Mouse (Mus musculus) heart, adult 2 months (tissue): ENCODE data around the gene Pou2af1. TPM values are rescaled to one million over a fixed set of nuclear protein-coding genes. Genes with fewer than 3 reads are reported as not detected.

ENCODE experiments used
- DNase-seq, 2 experiments: peaks; one replicate each; pipeline ENCODE4 v3.0.0; 2021
- H3K27ac ChIP-seq: fragments of 200-600 bp; 2 replicates; pipeline ENCODE4 v1.8.1; 2022
- H3K27me3 ChIP-seq: fragments of 200-500 bp; 2 replicates; pipeline ENCODE4 v1.6.1; 2012; ENCODE audit warnings: mild to moderate bottlenecking, low read length, inconsistent platforms, mixed read lengths; ENCODE audit not compliant: control insufficient read depth, insufficient read depth
- H3K36me3 ChIP-seq: fragments of 200-500 bp; 2 replicates; pipeline ENCODE4 v1.6.1; 2012; ENCODE audit warnings: low read length, inconsistent platforms; ENCODE audit not compliant: control insufficient read depth, insufficient read depth
- H3K4me1 ChIP-seq: fragments of 200-500 bp; 2 replicates; pipeline ENCODE4 v1.6.1; 2011; ENCODE audit warnings: low read length; ENCODE audit not compliant: control insufficient read depth, insufficient read depth
- H3K4me3 ChIP-seq: fragments of 200-600 bp; 2 replicates; pipeline ENCODE4 v1.8.1; 2022
- H3K79me2 ChIP-seq: fragments of 200-500 bp; replicated peaks from 2 replicates; pipeline ENCODE4 v1.6.1; 2012; ENCODE audit warnings: mild to moderate bottlenecking, inconsistent platforms, low read length, moderate library complexity, mixed read lengths; ENCODE audit not compliant: control insufficient read depth, insufficient read depth
- H3K9ac ChIP-seq: fragments of 200-500 bp; 2 replicates; pipeline ENCODE4 v1.6.1; 2012; ENCODE audit warnings: low read depth, mild to moderate bottlenecking, control low read depth, inconsistent platforms, low read length, mixed read lengths
- CTCF ChIP-seq: fragments of 200-600 bp; IDR thresholded peaks from 2 replicates; pipeline ENCODE4 v1.8.1; 2022; ENCODE audit warnings: antibody characterized with exemption, mild to moderate bottlenecking, moderate library complexity
- EP300 ChIP-seq: fragments of 200-500 bp; IDR thresholded peaks from 2 replicates; pipeline ENCODE4 v1.6.1; 2011; ENCODE audit warnings: low read depth, low read length, control low read depth; ENCODE audit not compliant: insufficient read depth
- POLR2A ChIP-seq: fragments of 200-500 bp; IDR thresholded peaks from 2 replicates; pipeline ENCODE4 v1.6.1; 2011; ENCODE audit warnings: mild to moderate bottlenecking, low read depth, low read length, control low read depth; ENCODE audit not compliant: insufficient read depth
- WGBS: fragments of 180-500 bp; shearing (Covaris S2); methylation state at CpG from one replicate; pipeline ENCODE4 v1.1.7; 2018; 5-methylcytosine and 5-hydroxymethylcytosine counted together
- intact Hi-C: fragments of 180-260 bp; cut with DNase I; formaldehyde crosslinking; loops from one replicate; pipeline ENCODE4 v1.15.1; 2025
- long read RNA-seq: library from polyadenylated mRNA; stranded (forward); transcript quantifications from one replicate; pipeline ENCODE4 v2.0.0, GENCODE M21; 2021
- polyA plus RNA-seq: library from polyadenylated mRNA; depleted of rRNA; stranded (reverse); fragments of >200 nt; gene quantifications from 2 replicates; pipeline ENCODE4 v1.2.3, GENCODE M21; 2012; rRNA removed
- total RNA-seq, 2 experiments: library from RNA; stranded (reverse); gene quantifications; 2 replicates each; pipeline ENCODE4 v1.2.3; 2021

Gene Pou2af1
- 1 to 10 TPM in 1 of 2 experiments, under 1 TPM in 1; 0.70 to 1.1 TPM for total RNA-seq
- polyA plus RNA-seq, result 0.76 and 2.3 TPM in 2 replicates
- long read RNA-seq, result 0 reads

- Histone ChIP-seq H3K9ac (no peak within 1 kb of the TSS), H3K4me1 (no peaks in the 10 kb centered on the region; the same call in 1 of the 2 replicates), H3K27me3 (no peaks in the 10 kb centered on the region), H3K79me2 (no peaks in the 10 kb centered on the region), H3K27ac (no peak within 1 kb of the TSS), H3K36me3 (no peaks in the 10 kb centered on the region), H3K4me3 (no peak within 1 kb of the TSS)
- intact Hi-C loops, result no loop called here
- 61% methylated on average over 20 of the region's 20 CpGs for whole genome bisulfite sequencing
- TF ChIP-seq CTCF, result no peak
- TF ChIP-seq EP300, result no peak
- TF ChIP-seq POLR2A, result no peak
- peak in 1 of 2 experiments; percentile 49 for DNase-seq
Measured at GRCm38 (mm10) chr9:51213023-51213728, at the start of gene Pou2af1. Gene Pou2af1 (plus strand): TSS chr9:51213708.

- WGBS, result 79% methylated on average over 5 of the region's 5 CpGs
- intact Hi-C loops, result no loop called here
- peaks cover 2% of the 10 kb centered on the region; the same call in 1 of the 2 replicates for H3K27me3 ChIP-seq
Measured at GRCm38 (mm10) chr9:51163989-51164388, 49.5 kb upstream of the Pou2af1 start.

GRCm38 (mm10) chr9:51165312-51166180 lies 48.0 kb upstream of the Pou2af1 start, which contains the start of gene Gm32742:
Gene Gm32742 (minus strand): TSS chr9:51165517.
- WGBS, result 50% methylated on average over 6 of the region's 6 CpGs
- Histone ChIP-seq H3K4me1 (no peaks in the 10 kb centered on the region), H3K27ac (no peak within 1 kb of the TSS), H3K27me3 (no peaks in the 10 kb centered on the region), H3K79me2 (no peaks in the 10 kb centered on the region), H3K9ac (no peak within 1 kb of the TSS), H3K36me3 (no peaks in the 10 kb centered on the region), H3K4me3 (no peak within 1 kb of the TSS)
- DNase-seq, result no peak
- TF ChIP-seq POLR2A, result no peak
- no peak for TF ChIP-seq CTCF
- no peak for TF ChIP-seq EP300
- intact Hi-C loops, result no loop called here

More at GRCm38 (mm10) chr9:51163989-51164388, 49.5 kb upstream of the Pou2af1 start:
- no peaks in the 10 kb centered on the region for H3K79me2 ChIP-seq
- H3K9ac ChIP-seq, result no peak overlapping the region
- H3K4me1 ChIP-seq, result no peaks in the 10 kb centered on the region
- no peak overlapping the region for H3K4me3 ChIP-seq
- no peak overlapping the region for H3K27ac ChIP-seq
- no peaks in the 10 kb centered on the region for H3K36me3 ChIP-seq
- DNase-seq, result no peak
- no peak for TF ChIP-seq POLR2A
- no peak for TF ChIP-seq EP300
- no peak for TF ChIP-seq CTCF

GRCm38 (mm10) chr9:51167954-51168353 lies 45.6 kb upstream of the Pou2af1 start:
- TF ChIP-seq POLR2A (no peak), EP300 (no peak), CTCF (no peak)
- WGBS, result 69% methylated on average over 11 of the region's 11 CpGs

GRCm38 (mm10) chr9:51168698-51169097 lies 44.8 kb upstream of the Pou2af1 start:
- intact Hi-C loops, result no loop called here
- no peaks in the 10 kb centered on the region for H3K4me1 ChIP-seq
- no peak overlapping the region for H3K4me3 ChIP-seq
- H3K27ac ChIP-seq, result no peak overlapping the region
- no peak overlapping the region for H3K9ac ChIP-seq
- TF ChIP-seq EP300 (no peak), POLR2A (no peak), CTCF (no peak)
- no peaks in the 10 kb centered on the region for H3K27me3 ChIP-seq
- 70% methylated on average over 5 of the region's 5 CpGs for WGBS
- H3K79me2 ChIP-seq, result no peaks in the 10 kb centered on the region
- no peaks in the 10 kb centered on the region for H3K36me3 ChIP-seq
- DNase-seq, result no peak

More at GRCm38 (mm10) chr9:51167954-51168353, 45.6 kb upstream of the Pou2af1 start:
- H3K79me2 ChIP-seq, result no peaks in the 10 kb centered on the region
- H3K27me3 ChIP-seq, result no peaks in the 10 kb centered on the region
- no peak overlapping the region for H3K27ac ChIP-seq
- peak in 1 of 2 experiments; percentile 21 for DNase-seq
- H3K36me3 ChIP-seq, result no peaks in the 10 kb centered on the region
- H3K4me3 ChIP-seq, result no peak overlapping the region
- no peak overlapping the region for H3K9ac ChIP-seq
- intact Hi-C loops, result no loop called here
- no peaks in the 10 kb centered on the region for H3K4me1 ChIP-seq

GRCm38 (mm10) chr9:51169133-51169532 lies 44.4 kb upstream of the Pou2af1 start:
- no peak overlapping the region for H3K9ac ChIP-seq
- no peaks in the 10 kb centered on the region for H3K36me3 ChIP-seq
- H3K79me2 ChIP-seq, result no peaks in the 10 kb centered on the region
- TF ChIP-seq POLR2A (no peak), EP300 (no peak), CTCF (no peak)
- intact Hi-C loops, result no loop called here
- H3K4me1 ChIP-seq, result no peaks in the 10 kb centered on the region
- 83% methylated on average over 7 of the region's 7 CpGs for WGBS
- DNase-seq, result no peak
- H3K4me3 ChIP-seq, result no peak overlapping the region
- H3K27ac ChIP-seq, result no peak overlapping the region
- H3K27me3 ChIP-seq, result no peaks in the 10 kb centered on the region
